Mouse (Mus musculus) adrenal gland, adult (tissue): ENCODE data around the gene Apoa4.

Experiments
- DNase-seq, 2 experiments: peaks; one replicate each; pipeline ENCODE4 v3.0.0; 2022 to 2023; ENCODE audit warnings: low spot score in 1 of 2; ENCODE audit not compliant: inconsistent age in 2 of 2

Apoa4 gene

DNA sequence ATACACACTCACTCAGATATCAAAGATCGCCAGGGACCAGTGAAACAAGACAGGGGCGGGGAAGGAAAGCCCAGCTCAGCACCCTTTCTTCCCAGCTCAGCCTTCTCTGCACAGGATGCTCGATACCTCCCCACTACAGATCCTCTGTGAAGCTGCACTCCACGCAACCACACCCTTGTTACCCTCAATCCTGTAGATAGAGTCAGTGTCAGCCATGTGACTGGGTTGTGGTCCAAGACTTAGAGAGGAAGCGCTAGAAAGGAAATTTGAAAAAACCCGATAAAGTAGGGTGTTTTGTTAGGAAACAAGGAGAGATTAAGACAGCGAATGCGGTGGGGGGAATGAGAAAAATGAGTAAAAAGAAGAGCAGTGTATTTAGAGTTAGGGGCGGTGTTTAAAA is 31.6 kb downstream of the Apoa4 start:
- no peak for DNase-seq

DNA sequence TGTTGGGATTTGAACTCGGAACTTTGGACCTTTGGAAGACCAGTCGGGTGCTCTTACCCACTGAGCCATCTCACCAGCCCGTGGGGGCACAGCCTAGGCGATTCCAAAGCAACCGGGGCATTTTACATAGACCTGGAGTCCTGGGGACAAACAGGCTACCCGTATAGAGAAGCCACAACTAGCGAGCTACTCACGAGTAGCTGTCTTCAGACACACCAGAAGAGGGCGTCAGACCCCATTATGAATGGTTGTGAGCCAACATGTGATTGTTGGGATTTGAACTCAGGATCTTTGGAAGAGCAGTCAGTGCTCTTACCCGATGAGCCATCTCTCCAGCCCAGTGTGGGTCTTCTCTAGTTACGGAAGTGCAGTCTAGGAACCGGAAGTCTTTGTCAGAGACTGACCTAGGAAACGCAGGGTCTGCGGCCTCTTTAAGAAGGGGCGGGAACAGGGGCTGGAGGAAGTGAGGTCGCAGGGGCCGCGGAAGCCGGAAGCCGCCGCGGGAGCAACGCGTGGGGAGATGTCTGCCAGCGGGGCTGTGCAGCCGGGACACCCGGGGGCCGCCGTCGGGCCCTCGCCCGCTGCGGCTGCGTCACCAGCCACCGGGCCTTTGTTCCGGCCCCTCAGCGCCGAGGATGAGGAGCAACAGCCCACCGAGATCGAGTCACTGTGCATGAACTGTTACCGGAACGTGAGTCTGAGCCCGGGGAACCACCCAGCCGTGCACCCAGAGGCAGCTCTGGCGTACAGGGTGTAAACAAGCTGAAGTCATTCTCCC is 32.4 kb downstream of the Apoa4 start, which contains the start of gene Zpr1:
Gene Zpr1 (plus strand): TSS at position 388 of the 778 bp plus-strand sequence.
- DNase-seq, result peak; percentile 92 to 97

- DNase-seq, result no peak
Observed at GRCm38 (mm10) chr9:46274494-46274893, 34.0 kb downstream of the Apoa4 start.

GRCm38 (mm10) chr9:46282631-46283436 is 42.3 kb downstream of the Apoa4 start, which contains the start of gene Bud13:
Bud13 (plus strand) TSS chr9:46283008.
- DNase-seq, result peak; percentile 93 to 99
